Mouse (Mus musculus): Measurements from ENCODE around the gene Rab8b.
"Not testable (repeated sequence)": the region's sequence is repeated elsewhere in the genome, so short reads cannot be mapped to it uniquely, and the experiment has no call there.

The Rab8b gene

GRCm38 (mm10) chr9:66917892-66918255, 1.6 kb downstream of the Rab8b start:
- no peak for DNase-seq (ENCODE audit: extremely low spot score, low read depth, low spot score)

- no peak for DNase-seq (ENCODE audit: extremely low spot score, low read depth, low spot score)
Observed at GRCm38 (mm10) chr9:66917216-66917891, 2.1 kb downstream of the Rab8b start.

GRCm38 (mm10) chr9:66915869-66916785, 3.4 kb downstream of the Rab8b start:
- DNase-seq (ENCODE audit: extremely low spot score, low read depth, low spot score), result no peak

GRCm38 (mm10) chr9:66915401-66915800, 4.1 kb downstream of the Rab8b start:
- no peak for DNase-seq (ENCODE audit: extremely low spot score, low read depth, low spot score)

GRCm38 (mm10) chr9:66914540-66914939, 4.9 kb downstream of the Rab8b start:
- DNase-seq (ENCODE audit: extremely low spot score, low read depth, low spot score), result no peak

GRCm38 (mm10) chr9:66913254-66913934, 6.1 kb downstream of the Rab8b start:
- not testable (repeated sequence) for DNase-seq (ENCODE audit: extremely low spot score, low read depth, low spot score)

GRCm38 (mm10) chr9:66912304-66912703, 7.2 kb downstream of the Rab8b start:
- DNase-seq (ENCODE audit: extremely low spot score, low read depth, low spot score), result no peak

- no peak for DNase-seq (ENCODE audit: extremely low spot score, low read depth, low spot score)
Observed at GRCm38 (mm10) chr9:66910677-66911076, 8.8 kb downstream of the Rab8b start.

GRCm38 (mm10) chr9:66909922-66910321, 9.6 kb downstream of the Rab8b start:
- DNase-seq (ENCODE audit: extremely low spot score, low read depth, low spot score), result no peak

- no peak for DNase-seq (ENCODE audit: extremely low spot score, low read depth, low spot score)
Observed at GRCm38 (mm10) chr9:66907746-66908397, 11.6 kb downstream of the Rab8b start.

GRCm38 (mm10) chr9:66907126-66907525, 12.4 kb downstream of the Rab8b start:
- no peak for DNase-seq (ENCODE audit: extremely low spot score, low read depth, low spot score)

GRCm38 (mm10) chr9:66905990-66906389, 13.5 kb downstream of the Rab8b start:
- no peak for DNase-seq (ENCODE audit: extremely low spot score, low read depth, low spot score)

- DNase-seq (ENCODE audit: extremely low spot score, low read depth, low spot score), result no peak
Observed at GRCm38 (mm10) chr9:66899526-66899925, 20.0 kb downstream of the Rab8b start.

- DNase-seq (ENCODE audit: extremely low spot score, low read depth, low spot score), result no peak
Observed at GRCm38 (mm10) chr9:66899072-66899471, 20.4 kb downstream of the Rab8b start.

- no peak for DNase-seq (ENCODE audit: extremely low spot score, low read depth, low spot score)
Observed at GRCm38 (mm10) chr9:66897851-66898250, 21.6 kb downstream of the Rab8b start.

GRCm38 (mm10) chr9:66896951-66897350, 22.5 kb downstream of the Rab8b start:
- no peak for DNase-seq (ENCODE audit: extremely low spot score, low read depth, low spot score)

- no peak for DNase-seq (ENCODE audit: extremely low spot score, low read depth, low spot score)
Observed at GRCm38 (mm10) chr9:66895995-66896394, 23.5 kb downstream of the Rab8b start.

- no peak for DNase-seq (ENCODE audit: extremely low spot score, low read depth, low spot score)
Observed at GRCm38 (mm10) chr9:66895035-66895779, 24.3 kb downstream of the Rab8b start.

GRCm38 (mm10) chr9:66894421-66894820, 25.1 kb downstream of the Rab8b start:
- DNase-seq (ENCODE audit: extremely low spot score, low read depth, low spot score), result no peak

GRCm38 (mm10) chr9:66892456-66892855, 27.0 kb downstream of the Rab8b start:
- DNase-seq (ENCODE audit: extremely low spot score, low read depth, low spot score), result not testable (repeated sequence)

All from hindlimb bud, embryonic 11.5 days (tissue).